Mouse (Mus musculus) hindbrain, postnatal 0 days (tissue): ENCODE measurements at regions not wholly inside any gene's neighbourhood (a gene's known extent, or its start where the extent isn't known, plus 50 kb on each side); places are given as distances from the start of the nearest gene placed in this dataset.

Source experiments
- ATAC-seq: fragments of 200-750 bp; cut with Nextera tagmentation; 2 replicates; pipeline ENCODE4 v1.8.0; 2017; ENCODE audit warnings: mild to moderate bottlenecking, moderate TSS enrichment, moderate library complexity
- DNase-seq: peaks from one replicate; pipeline ENCODE4 v3.0.0-alpha.2; 2015; ENCODE audit warnings: low spot score
- H3K27ac ChIP-seq: fragments of 300-500 bp; sonication (generic); 2 replicates; pipeline ENCODE4 v1.5.1; 2014; ENCODE audit warnings: mild to moderate bottlenecking
- H3K27me3 ChIP-seq: fragments of 300-500 bp; sonication (generic); 2 replicates; pipeline ENCODE4 v1.6.1; 2014; ENCODE audit warnings: low read length, mixed read lengths; ENCODE audit not compliant: insufficient read depth
- H3K36me3 ChIP-seq: fragments of 300-500 bp; sonication (generic); 2 replicates; pipeline ENCODE4 v1.6.1; 2014; ENCODE audit warnings: low read length, mixed read lengths; ENCODE audit not compliant: insufficient read depth
- H3K4me1 ChIP-seq: fragments of 300-500 bp; sonication (generic); 2 replicates; pipeline ENCODE4 v1.6.1; 2014; ENCODE audit warnings: antibody characterized with exemption, low read length, mixed read lengths; ENCODE audit not compliant: insufficient read depth
- H3K4me2 ChIP-seq: fragments of 300-500 bp; sonication (generic); 2 replicates; pipeline ENCODE4 v1.6.1; 2014; ENCODE audit warnings: low read depth, mild to moderate bottlenecking, low read length, moderate library complexity, mixed read lengths
- H3K4me3 ChIP-seq: fragments of 300-500 bp; sonication (generic); 2 replicates; pipeline ENCODE4 v1.5.1; 2014; ENCODE audit warnings: low read length
- H3K9ac ChIP-seq: fragments of 300-500 bp; sonication (generic); replicated peaks from 2 replicates; pipeline ENCODE4 v1.6.1; 2014; ENCODE audit warnings: mild to moderate bottlenecking, low read length, moderate library complexity, mixed read lengths
- H3K9me3 ChIP-seq: fragments of 300-500 bp; sonication (generic); 2 replicates; pipeline ENCODE4 v1.6.1; 2016; ENCODE audit warnings: low read length, mixed read lengths
- CTCF ChIP-seq: IDR thresholded peaks from 2 replicates; pipeline ENCODE4 v1.5.1; 2016; ENCODE audit warnings: antibody characterized with exemption, control low read depth, low read depth
- WGBS: fragments of 180-500 bp; shearing (Covaris S2); extraction: QIAGEN DNeasy Blood & Tissue Kit; methylation state at CpG from one replicate; pipeline ENCODE4 v1.1.7; 2014; 5-methylcytosine and 5-hydroxymethylcytosine counted together

DNA sequence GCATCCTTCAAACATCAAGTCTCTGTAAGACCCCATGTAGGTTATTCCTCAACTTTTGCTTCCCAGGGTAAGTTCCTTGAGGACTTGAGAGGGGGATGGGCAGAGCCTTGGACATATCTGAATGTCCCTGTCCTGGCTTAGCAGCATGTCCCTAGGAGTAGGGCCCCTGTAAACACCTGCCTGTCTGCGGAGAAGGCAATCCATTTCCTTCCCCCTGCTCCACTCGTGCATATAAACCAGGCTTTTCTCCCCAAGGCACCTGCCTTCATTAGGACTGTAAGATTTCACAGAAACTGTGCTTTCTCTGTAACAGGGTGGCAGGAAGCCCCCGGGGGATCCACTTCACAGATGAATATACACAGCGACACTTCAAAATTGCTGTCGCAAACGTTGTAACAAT is 393.1 kb downstream of the Plekhb2 start:
- Histone ChIP-seq H3K27ac (peak overlapping the region; percentile 36; the same call in 1 of the 2 replicates), H3K36me3 (no peaks in the 10 kb centered on the region), H3K9me3 (no peaks in the 10 kb centered on the region), H3K9ac (peak overlapping the region; percentile 30; the same call in 1 of the 2 replicates), H3K4me3 (no peak overlapping the region), H3K4me2 (peak overlapping the region; percentile 36), H3K27me3 (no peaks in the 10 kb centered on the region), H3K4me1 (no peaks in the 10 kb centered on the region)
- no peak for TF ChIP-seq CTCF
- 39% methylated on average over 6 of the region's 6 CpGs for WGBS
- ATAC-seq (peak; percentile 56; the same call in 1 of the 2 replicates), DNase-seq (peak; percentile 16)

DNA sequence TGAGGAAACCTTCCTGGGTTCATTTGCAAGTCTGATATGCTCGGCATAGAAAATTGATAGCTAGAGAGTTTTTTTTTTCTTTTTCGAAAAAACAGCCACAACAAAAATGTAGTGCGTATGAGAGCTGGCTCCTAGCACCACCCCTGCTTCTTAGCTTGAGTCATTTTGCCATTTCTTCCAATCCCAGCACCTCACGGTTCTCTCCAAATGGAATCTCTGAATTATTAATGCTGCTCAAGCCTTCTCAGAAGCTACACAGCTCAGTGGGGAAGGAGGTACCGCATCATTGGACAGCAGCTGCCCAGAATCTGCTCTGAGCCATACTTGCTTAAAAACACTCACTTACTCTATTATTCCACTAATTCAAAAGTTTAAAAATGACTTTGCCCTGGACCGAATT is 393.6 kb downstream of the Plekhb2 start:
- H3K4me1 ChIP-seq: no peaks in the 10 kb centered on the region
- no peak for TF ChIP-seq CTCF
- no peaks in the 10 kb centered on the region for H3K9me3 ChIP-seq
- H3K36me3 ChIP-seq: no peaks in the 10 kb centered on the region
- no peak overlapping the region; the same call in 1 of the 2 replicates for H3K27ac ChIP-seq
- H3K27me3 ChIP-seq: no peaks in the 10 kb centered on the region
- ATAC-seq (peak; percentile 32; the same call in 1 of the 2 replicates), DNase-seq (peak; percentile 43)
- H3K9ac ChIP-seq: no peak overlapping the region
- WGBS: 24% methylated on average over 6 of the region's 6 CpGs
- peak overlapping the region; percentile 36 for H3K4me2 ChIP-seq
- no peak overlapping the region for H3K4me3 ChIP-seq

DNA sequence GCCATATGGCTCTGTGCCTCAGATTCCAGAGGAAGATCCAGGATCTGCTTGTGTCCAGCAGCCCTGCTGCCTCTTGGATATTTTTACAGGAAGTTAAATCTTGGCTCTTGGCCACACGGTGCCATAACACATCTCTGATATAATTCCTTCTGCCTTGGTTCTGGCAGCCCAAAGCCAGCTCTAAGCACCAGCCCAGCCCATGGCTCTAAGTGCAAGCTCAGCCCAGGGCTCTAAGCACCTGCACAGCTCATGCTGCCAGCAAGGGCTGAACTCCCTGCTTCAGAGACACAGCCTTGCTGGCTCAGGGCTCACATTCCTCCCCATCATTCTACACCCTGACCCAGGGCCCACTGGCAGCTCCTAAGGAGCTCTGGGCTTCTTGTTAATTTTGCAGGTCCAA is 415.3 kb downstream of the Plekhb2 start:
- Histone ChIP-seq H3K9ac (no peak overlapping the region), H3K36me3 (no peaks in the 10 kb centered on the region), H3K4me2 (no peak overlapping the region), H3K27ac (no peak overlapping the region), H3K4me3 (no peak overlapping the region), H3K4me1 (no peaks in the 10 kb centered on the region), H3K27me3 (no peaks in the 10 kb centered on the region), H3K9me3 (no peaks in the 10 kb centered on the region)
- peak; percentile 35 for DNase-seq
- 73% methylated on average over 1 of the region's 1 CpGs for WGBS
- ATAC-seq: peak; percentile 53; the same call in 1 of the 2 replicates
- no peak for TF ChIP-seq CTCF

DNA sequence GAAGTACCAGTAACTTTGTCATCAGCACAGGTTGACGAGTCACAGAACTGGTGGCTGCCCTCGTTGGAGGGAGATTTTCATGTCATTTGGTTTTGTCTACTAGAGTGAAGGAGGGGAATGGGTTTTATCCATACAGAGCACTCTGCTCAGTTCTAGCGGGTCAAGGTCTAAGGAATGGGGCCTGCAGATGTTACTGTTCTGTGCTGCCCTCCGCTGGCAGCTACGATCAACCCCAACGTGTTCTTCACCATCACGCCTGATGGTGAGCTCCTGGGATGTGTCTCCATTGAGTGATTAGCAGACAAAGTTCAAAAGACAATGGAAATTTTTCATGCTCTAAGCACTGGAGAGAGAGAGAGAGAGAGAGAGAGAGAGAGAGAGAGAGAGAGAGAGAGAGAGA is 416.9 kb downstream of the Plekhb2 start:
- ATAC-seq (no peak), DNase-seq (peak; percentile 46)
- Histone ChIP-seq H3K27me3 (no peaks in the 10 kb centered on the region), H3K9me3 (no peaks in the 10 kb centered on the region), H3K4me3 (no peak overlapping the region), H3K9ac (no peak overlapping the region), H3K4me2 (no peak overlapping the region), H3K36me3 (no peaks in the 10 kb centered on the region), H3K27ac (no peak overlapping the region), H3K4me1 (no peaks in the 10 kb centered on the region)
- TF ChIP-seq CTCF: peak; percentile 55
- 59% methylated on average over 7 of the region's 7 CpGs for WGBS

DNA sequence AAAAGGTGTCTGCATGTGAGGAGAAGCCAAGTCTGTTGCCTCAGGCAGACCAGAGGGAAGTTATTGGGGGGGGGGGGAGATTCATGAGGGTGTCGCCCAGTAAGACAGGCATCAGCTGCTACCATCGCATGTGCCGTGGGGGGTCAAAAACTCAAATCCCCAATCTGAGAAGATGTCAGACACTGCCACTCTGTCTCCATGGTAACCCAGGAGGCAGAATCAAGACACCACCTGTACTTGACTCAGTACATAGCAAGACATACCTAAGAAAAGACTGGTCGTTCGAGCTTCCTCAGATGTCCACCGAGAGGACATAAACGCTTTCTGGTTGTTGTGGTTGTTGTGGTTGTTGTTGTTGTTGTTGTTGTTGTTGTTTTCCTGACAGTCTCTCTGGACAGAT is 418.1 kb downstream of the Plekhb2 start:
- ATAC-seq (no peak), DNase-seq (peak; percentile 25)
- H3K4me2 ChIP-seq: no peak overlapping the region
- H3K4me3 ChIP-seq: no peak overlapping the region
- no peak overlapping the region for H3K9ac ChIP-seq
- no peak for TF ChIP-seq CTCF
- no peaks in the 10 kb centered on the region for H3K4me1 ChIP-seq
- WGBS: 49% methylated on average over 7 of the region's 7 CpGs
- no peaks in the 10 kb centered on the region for H3K36me3 ChIP-seq
- H3K27ac ChIP-seq: no peak overlapping the region
- H3K9me3 ChIP-seq: no peaks in the 10 kb centered on the region
- no peaks in the 10 kb centered on the region for H3K27me3 ChIP-seq

DNA sequence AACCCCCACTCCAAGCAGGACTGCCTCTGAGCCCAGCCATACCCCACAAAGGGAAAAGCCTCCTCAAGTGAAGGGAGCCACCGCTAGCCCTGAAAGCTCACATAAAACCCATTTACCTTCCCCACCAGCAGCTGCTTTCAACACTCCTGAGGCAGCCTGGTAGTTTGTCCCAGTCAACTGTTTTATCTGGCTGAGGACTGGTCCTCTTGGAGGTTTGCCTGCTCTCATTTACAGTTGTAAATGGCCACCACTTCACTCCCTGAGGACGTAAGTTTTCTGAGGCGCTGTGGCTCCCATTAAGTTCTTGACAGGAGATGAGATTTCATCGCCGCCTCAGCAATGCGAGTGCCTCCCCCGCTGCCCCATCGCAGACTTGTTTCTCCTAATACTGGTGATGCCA is 425.2 kb downstream of the Plekhb2 start:
- Histone ChIP-seq H3K9me3 (no peaks in the 10 kb centered on the region), H3K4me2 (no peak overlapping the region), H3K36me3 (no peaks in the 10 kb centered on the region), H3K9ac (no peak overlapping the region), H3K4me3 (no peak overlapping the region), H3K27ac (no peak overlapping the region), H3K4me1 (no peaks in the 10 kb centered on the region), H3K27me3 (no peaks in the 10 kb centered on the region)
- TF ChIP-seq CTCF: no peak
- DNase-seq (no peak), ATAC-seq (no peak)
- WGBS: 91% methylated on average over 8 of the region's 8 CpGs
